Mouse (Mus musculus): ENCODE data around the gene Rin2.
A peak's percentile ranks its signal among the peaks of the same experiment; 100 is the strongest.
"Not testable (repeated sequence)": the region's sequence is repeated elsewhere in the genome, so short reads cannot be mapped to it uniquely, and the experiment has no call there.

The Rin2 gene

GRCm38 (mm10) chr2:145884036-145884912 lies 209.3 kb downstream of the Rin2 start:
- ATAC-seq (ENCODE audit: insufficient number of reproducible peaks, low FRiP score, low TSS enrichment): no peak

- no peak for ATAC-seq (ENCODE audit: insufficient number of reproducible peaks, low FRiP score, low TSS enrichment)
Observed at GRCm38 (mm10) chr2:145884913-145885785, 210.1 kb downstream of the Rin2 start.

GRCm38 (mm10) chr2:145887937-145888765 lies 213.1 kb downstream of the Rin2 start:
- no peak for ATAC-seq (ENCODE audit: insufficient number of reproducible peaks, low FRiP score, low TSS enrichment)

- ATAC-seq (ENCODE audit: insufficient number of reproducible peaks, low FRiP score, low TSS enrichment): no peak
Observed at GRCm38 (mm10) chr2:145888766-145889480, 213.9 kb downstream of the Rin2 start.

- no peak for ATAC-seq (ENCODE audit: insufficient number of reproducible peaks, low FRiP score, low TSS enrichment)
Observed at GRCm38 (mm10) chr2:145890571-145890970, 215.6 kb downstream of the Rin2 start.

- ATAC-seq (ENCODE audit: insufficient number of reproducible peaks, low FRiP score, low TSS enrichment): no peak
Observed at GRCm38 (mm10) chr2:145893756-145894155, 218.7 kb downstream of the Rin2 start.

- ATAC-seq (ENCODE audit: insufficient number of reproducible peaks, low FRiP score, low TSS enrichment): peak; percentile 88
Observed at GRCm38 (mm10) chr2:145898106-145898505, 223.1 kb downstream of the Rin2 start.

- ATAC-seq (ENCODE audit: insufficient number of reproducible peaks, low FRiP score, low TSS enrichment): not testable (repeated sequence)
Observed at GRCm38 (mm10) chr2:145900318-145900717, 225.3 kb downstream of the Rin2 start.

- ATAC-seq (ENCODE audit: insufficient number of reproducible peaks, low FRiP score, low TSS enrichment): no peak
Observed at GRCm38 (mm10) chr2:145901861-145902260, 226.8 kb downstream of the Rin2 start, which contains the start of gene Naa20. TSS of gene Naa20 (plus strand) at chr2:145902099.

- ATAC-seq (ENCODE audit: insufficient number of reproducible peaks, low FRiP score, low TSS enrichment): peak; percentile 94
Observed at GRCm38 (mm10) chr2:145903061-145903901, 228.3 kb downstream of the Rin2 start.

- ATAC-seq (ENCODE audit: insufficient number of reproducible peaks, low FRiP score, low TSS enrichment): no peak
Observed at GRCm38 (mm10) chr2:145903983-145904616, 229.1 kb downstream of the Rin2 start.

- no peak for ATAC-seq (ENCODE audit: insufficient number of reproducible peaks, low FRiP score, low TSS enrichment)
Observed at GRCm38 (mm10) chr2:145905156-145905555, 230.1 kb downstream of the Rin2 start.

- not testable (repeated sequence) for ATAC-seq (ENCODE audit: insufficient number of reproducible peaks, low FRiP score, low TSS enrichment)
Observed at GRCm38 (mm10) chr2:145905884-145906283, 230.9 kb downstream of the Rin2 start.

- ATAC-seq (ENCODE audit: insufficient number of reproducible peaks, low FRiP score, low TSS enrichment): no peak
Observed at GRCm38 (mm10) chr2:145920941-145921650, 246.1 kb downstream of the Rin2 start.

- ATAC-seq (ENCODE audit: insufficient number of reproducible peaks, low FRiP score, low TSS enrichment): peak; percentile 99
Observed at GRCm38 (mm10) chr2:145934339-145935231, 259.6 kb downstream of the Rin2 start, which contains the start of the genes Cfap61 and Crnkl1. TSS of gene Cfap61 (plus strand) at chr2:145934784. TSS of gene Crnkl1 (minus strand) at chr2:145935014.

GRCm38 (mm10) chr2:145936975-145937374 lies 262.0 kb downstream of the Rin2 start:
- no peak for ATAC-seq (ENCODE audit: insufficient number of reproducible peaks, low FRiP score, low TSS enrichment)

All from cerebellum, adult (tissue).